Comparison of ENCODE assay signal across 34 mouse cellular contexts in the genomic region with DNA sequence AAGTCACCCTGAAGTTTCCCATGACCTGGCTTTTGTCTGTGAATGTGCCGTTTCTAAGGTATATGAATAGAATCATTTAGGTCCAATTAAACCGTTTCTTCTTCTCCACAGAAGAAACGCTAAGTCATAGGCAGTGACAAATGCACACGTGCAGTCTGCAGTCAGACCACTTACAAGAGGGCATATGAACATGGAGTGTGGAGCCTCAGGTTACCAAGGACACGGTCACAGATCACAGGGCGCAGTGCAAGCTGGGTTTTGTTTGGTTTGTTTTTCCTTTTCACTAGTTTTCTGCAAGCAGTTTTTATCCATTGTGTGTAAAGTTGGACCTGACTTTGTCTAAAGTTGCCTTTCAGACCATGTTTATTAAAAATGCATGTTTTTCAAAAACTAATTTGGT. TPM values are rescaled to one million over a fixed set of nuclear protein-coding genes. Genes with fewer than 3 reads are reported as not detected.
A peak's percentile ranks its signal among the peaks of the same experiment; 100 is the strongest.
DNase-seq lines count a peak whose midpoint lies in the region; ATAC-seq and TF ChIP-seq lines count a peak whose summit lies in the region.
"Had no signal": no experiment of that assay in that cellular context is flagged by ENCODE, and none has a peak within 500 bp of the region (broad histone marks: within the 10 kb centered on the region; RNA-seq: fewer than 3 reads in every experiment).

No protein-coding gene starts in this region.

- H3K36me3 ChIP-seq in G1E (replicated peaks), result peaks cover 90% of the 10 kb centered on the region
- peaks cover 24% of the 10 kb centered on the region; the same call in 1 of the 2 replicates for H3K36me3 ChIP-seq in forebrain, embryonic 10.5 days (replicated peaks)
- H3K36me3 ChIP-seq: hindbrain, embryonic 15.5 days; neural tube, embryonic 15.5 days had no signal

- H3K27me3 ChIP-seq in G1E (ENCODE audit: insufficient read depth, low read length), result no peaks in the 10 kb centered on the region
- H3K27me3 ChIP-seq in forebrain, embryonic 10.5 days (ENCODE audit: poor library complexity, severe bottlenecking), result no peaks in the 10 kb centered on the region
- H3K27me3 ChIP-seq: embryonic facial prominence, embryonic 12.5 days; forebrain, embryonic 13.5 days; hindbrain, embryonic 15.5 days; liver, embryonic 15.5 days; neural tube, embryonic 15.5 days had no signal

- H3K4me1 ChIP-seq in G1E (ENCODE audit: insufficient read depth, low read depth, low read length), result peaks cover 13% of the 10 kb centered on the region
- H3K4me1 ChIP-seq in forebrain, embryonic 10.5 days, result 0 out of 2 replicates have a peak, but pooled peaks cover under 1% of the 10 kb centered on the region
- H3K4me1 ChIP-seq: forebrain, embryonic 13.5 days; liver, embryonic 15.5 days had no signal

- peak; percentile 34 for DNase-seq in kidney, adult 11 months
- no peak for DNase-seq in kidney, adult 18-20 months
- DNase-seq in G1E (ENCODE audit: low spot score), result no peak
- DNase-seq in kidney, adult 9 months, result peak; percentile 43
- DNase-seq in kidney, postnatal 25 days, result peak; percentile 25 to 52
- DNase-seq in gastrocnemius, adult 18-20 months (ENCODE audit: low spot score), result no peak
- DNase-seq in right cerebral cortex, postnatal 36 days (ENCODE audit: low spot score in 2 of 2), result no peak
- no peak for DNase-seq in forebrain, embryonic 10.5 days (ENCODE audit: extremely low spot score, low spot score)
- DNase-seq: cerebellum, adult 11-12 months; cerebellum, postnatal 10 days; gastrocnemius, postnatal 14 days; heart, adult 11 months; left cerebral cortex, postnatal 4 days; liver; right cerebral cortex, adult 18-20 months had no signal

- WGBS in forebrain, embryonic 10.5 days, result 91% methylated on average over 6 of the region's 6 CpGs

- peak; percentile 64 for ATAC-seq in G1E (ENCODE audit: extremely low read depth, insufficient number of reproducible peaks, low FRiP score, poor library complexity, severe bottlenecking)
- ATAC-seq: forebrain, embryonic 13.5 days had no signal

- H3K9me3 ChIP-seq in G1E (replicated peaks), result no peaks in the 10 kb centered on the region
- H3K9me3 ChIP-seq in forebrain, embryonic 10.5 days, result no peaks in the 10 kb centered on the region
- H3K9me3 ChIP-seq: embryonic facial prominence, embryonic 12.5 days; forebrain, embryonic 13.5 days; hindbrain, embryonic 15.5 days; liver, embryonic 15.5 days; midbrain, embryonic 10.5 days; neural tube, embryonic 15.5 days had no signal

- no peak overlapping the region for H3K4me3 ChIP-seq in G1E (ENCODE audit: low read depth, low read length)
- H3K4me3 ChIP-seq in forebrain, embryonic 10.5 days, result no peak overlapping the region
- H3K4me3 ChIP-seq: embryonic facial prominence, embryonic 12.5 days; forebrain, embryonic 13.5 days; hindbrain, embryonic 15.5 days; liver, embryonic 15.5 days; midbrain, embryonic 10.5 days; neural tube, embryonic 15.5 days had no signal

- no peak for TF ChIP-seq CTCF in G1E (IDR thresholded peaks at IDR 0.05; ENCODE audit: low read depth, low read length)

- no peak overlapping the region for H3K27ac ChIP-seq in forebrain, embryonic 10.5 days
- H3K27ac ChIP-seq: forebrain, embryonic 13.5 days; hindbrain, embryonic 15.5 days; liver, embryonic 15.5 days; macrophage; midbrain, embryonic 10.5 days; neural tube, embryonic 15.5 days had no signal

RNA-seq across cellular contexts. Expression of a gene that starts 26.9 kb away (rescaled TPM):
- not detected in 2 replicates for total RNA-seq in G1E (2014; fragmentation: Nextera tagmentation)
- total RNA-seq in G1E (2017), result not detected in 2 replicates
- polyA plus RNA-seq in G1E (2012), result not detected in 2 replicates
- total RNA-seq in gastrocnemius, adult 18-20 months (2021), result 1 to 10 TPM; 1.4 to 1.5 TPM
- not detected in 2 replicates for polyA plus RNA-seq in forebrain, embryonic 10.5 days (2016; fragmentation: Nextera tagmentation; extraction: Ambion mirVana)
- polyA plus RNA-seq: forebrain, embryonic 13.5 days; liver, embryonic 15.5 days; lung, embryonic 16.5 days; macrophage; midbrain, embryonic 10.5 days; thymus, postnatal 0 days had no signal

RNA-seq across cellular contexts. Expression of a gene that starts 38.5 kb away (rescaled TPM):
- total RNA-seq in G1E (2014; fragmentation: Nextera tagmentation), result not detected in 2 replicates
- 0.33 TPM in 1 of 2 replicates, not detected in the other for total RNA-seq in G1E (2017)
- polyA plus RNA-seq in G1E (2012), result not detected in 2 replicates
- under 1 TPM in 1 of 2 experiments, not detected in 1; 0.11 TPM for total RNA-seq in gastrocnemius, adult 18-20 months (2021)
- not detected in 2 replicates for polyA plus RNA-seq in forebrain, embryonic 10.5 days (2016; fragmentation: Nextera tagmentation; extraction: Ambion mirVana)
- total RNA-seq: hematopoietic stem cell, adult 5-6 weeks; layer of hippocampus, adult 18-20 months; layer of hippocampus, postnatal 14 days; left cerebral cortex, adult 8-10 months; left cerebral cortex, postnatal 4 days; midbrain, postnatal 0 days had no signal
- polyA plus RNA-seq: embryonic facial prominence, embryonic 12.5 days; forebrain, embryonic 13.5 days; heart, embryonic 11.5 days; heart, postnatal 0 days; hindbrain, embryonic 15.5 days; intestine, embryonic 14.5 days; liver, embryonic 15.5 days; lung, embryonic 16.5 days; macrophage; midbrain, embryonic 10.5 days; midbrain, postnatal 0 days; neural tube, embryonic 15.5 days; thymus, postnatal 0 days had no signal

RNA-seq across cellular contexts. Expression of a gene that starts 46.4 kb away (rescaled TPM):
- total RNA-seq in G1E (2014; fragmentation: Nextera tagmentation) (not detected in 2 replicates), G1E (2017) (not detected in 2 replicates)
- polyA plus RNA-seq in G1E (2012), result not detected in 2 replicates
- not detected for total RNA-seq in gastrocnemius, adult 18-20 months (2021)
- polyA plus RNA-seq in forebrain, embryonic 10.5 days (2016; fragmentation: Nextera tagmentation; extraction: Ambion mirVana), result not detected in 2 replicates
- total RNA-seq: gastrocnemius, postnatal 14 days; hematopoietic stem cell, adult 5-6 weeks; layer of hippocampus, adult 18-20 months; layer of hippocampus, postnatal 14 days; left cerebral cortex, adult 8-10 months; left cerebral cortex, postnatal 4 days; midbrain, postnatal 0 days had no signal
- polyA plus RNA-seq: forebrain, embryonic 13.5 days; heart, embryonic 11.5 days; heart, postnatal 0 days; hindbrain, embryonic 15.5 days; intestine, embryonic 14.5 days; liver, embryonic 15.5 days; macrophage; midbrain, embryonic 10.5 days; midbrain, postnatal 0 days; neural tube, embryonic 15.5 days; small intestine, adult 2 months; stomach, embryonic 16.5 days had no signal

RNA-seq across cellular contexts. Expression of a gene that starts 55.9 kb away (rescaled TPM):
- total RNA-seq in G1E (2014; fragmentation: Nextera tagmentation) (not detected in 2 replicates), G1E (2017) (0.82 TPM in 1 of 2 replicates, not detected in the other)
- polyA plus RNA-seq in G1E (2012), result not detected in 2 replicates
- total RNA-seq in gastrocnemius, adult 18-20 months (2021), result not detected
- not detected in 2 replicates for polyA plus RNA-seq in forebrain, embryonic 10.5 days (2016; fragmentation: Nextera tagmentation; extraction: Ambion mirVana)
- total RNA-seq: gastrocnemius, postnatal 14 days; hematopoietic stem cell, adult 5-6 weeks; layer of hippocampus, adult 18-20 months; layer of hippocampus, postnatal 14 days; left cerebral cortex, adult 8-10 months; left cerebral cortex, postnatal 4 days; midbrain, postnatal 0 days had no signal
- polyA plus RNA-seq: embryonic facial prominence, embryonic 12.5 days; forebrain, embryonic 13.5 days; heart, embryonic 11.5 days; heart, postnatal 0 days; hindbrain, embryonic 15.5 days; intestine, embryonic 14.5 days; liver, embryonic 15.5 days; lung, embryonic 16.5 days; macrophage; midbrain, embryonic 10.5 days; midbrain, postnatal 0 days; neural tube, embryonic 15.5 days; small intestine, adult 2 months; stomach, embryonic 16.5 days; thymus, postnatal 0 days had no signal

Comparison
In these comparisons a context has a peak if more than half of its experiments do, and no peak if none do; other contexts are left out.
1. DNase-seq: peak in kidney, adult 11 months (single experiment), kidney, adult 9 months (single experiment) and kidney, postnatal 25 days (2 of 2); none in kidney, adult 18-20 months (single experiment), G1E (single experiment), gastrocnemius, adult 18-20 months (single experiment), right cerebral cortex, postnatal 36 days (0 of 2) and forebrain, embryonic 10.5 days (single experiment).